Mouse (Mus musculus) kidney, postnatal 0 days (tissue): ENCODE results near the gene Ten1. TPM values are rescaled to one million over a fixed set of nuclear protein-coding genes. Genes with fewer than 3 reads are reported as not detected.

ENCODE experiments used
- ATAC-seq: fragments of 200-750 bp; cut with Nextera tagmentation; replicated peaks from 2 replicates; pipeline ENCODE4 v1.8.0; 2017; ENCODE audit warnings: low read depth, moderate number of reproducible peaks, moderate TSS enrichment, moderate library complexity; ENCODE audit not compliant: low FRiP score
- DNase-seq: peaks from one replicate; pipeline ENCODE4 v3.0.0-alpha.2; 2016; ENCODE audit warnings: low spot score
- H3K27ac ChIP-seq: fragments of 300-500 bp; sonication (generic); 2 replicates; pipeline ENCODE4 v1.5.1; 2014; ENCODE audit warnings: mild to moderate bottlenecking
- H3K27me3 ChIP-seq: fragments of 300-500 bp; sonication (generic); 2 replicates; pipeline ENCODE4 v1.6.1; 2014; ENCODE audit warnings: low read length, mixed read lengths; ENCODE audit not compliant: insufficient read depth
- H3K36me3 ChIP-seq: fragments of 300-500 bp; sonication (generic); 2 replicates; pipeline ENCODE4 v1.6.1; 2014; ENCODE audit warnings: low read length, mixed read lengths; ENCODE audit not compliant: insufficient read depth
- H3K4me1 ChIP-seq: fragments of 300-500 bp; sonication (generic); replicated peaks from 2 replicates; pipeline ENCODE4 v1.6.1; 2014; ENCODE audit warnings: antibody characterized with exemption, low read length, mixed read lengths; ENCODE audit not compliant: insufficient read depth
- H3K4me2 ChIP-seq: fragments of 300-500 bp; sonication (generic); 2 replicates; pipeline ENCODE4 v1.6.1; 2014; ENCODE audit warnings: mild to moderate bottlenecking, low read length, moderate library complexity, mixed read lengths
- H3K4me3 ChIP-seq: fragments of 300-500 bp; sonication (generic); replicated peaks from 2 replicates; pipeline ENCODE4 v1.5.1; 2014; ENCODE audit warnings: low read depth, low read length
- H3K9ac ChIP-seq: fragments of 300-500 bp; sonication (generic); 2 replicates; pipeline ENCODE4 v1.6.1; 2014; ENCODE audit warnings: low read depth, low read length
- H3K9me3 ChIP-seq: fragments of 300-500 bp; sonication (generic); replicated peaks from 2 replicates; pipeline ENCODE4 v1.6.1; 2016; ENCODE audit warnings: low read length, inconsistent platforms, mixed read lengths
- CTCF ChIP-seq: IDR thresholded peaks from 2 replicates; pipeline ENCODE4 v1.5.1; 2016; ENCODE audit warnings: antibody characterized with exemption, low read depth, mild to moderate bottlenecking, moderate library complexity
- WGBS: fragments of 180-500 bp; shearing (Covaris S2); extraction: QIAGEN DNeasy Blood & Tissue Kit; methylation state at CpG from one replicate; pipeline ENCODE4 v1.1.7; 2014; 5-methylcytosine and 5-hydroxymethylcytosine counted together
- polyA plus RNA-seq: library from polyadenylated mRNA; unstranded; fragments of >200 nt; fragmentation: Nextera tagmentation; extraction: Ambion mirVana; gene quantifications from 2 replicates; pipeline ENCODE4 v1.2.1, GENCODE M21; 2015

Gene Ten1
- polyA plus RNA-seq: 44.0 and 47.2 TPM in 2 replicates

DNA sequence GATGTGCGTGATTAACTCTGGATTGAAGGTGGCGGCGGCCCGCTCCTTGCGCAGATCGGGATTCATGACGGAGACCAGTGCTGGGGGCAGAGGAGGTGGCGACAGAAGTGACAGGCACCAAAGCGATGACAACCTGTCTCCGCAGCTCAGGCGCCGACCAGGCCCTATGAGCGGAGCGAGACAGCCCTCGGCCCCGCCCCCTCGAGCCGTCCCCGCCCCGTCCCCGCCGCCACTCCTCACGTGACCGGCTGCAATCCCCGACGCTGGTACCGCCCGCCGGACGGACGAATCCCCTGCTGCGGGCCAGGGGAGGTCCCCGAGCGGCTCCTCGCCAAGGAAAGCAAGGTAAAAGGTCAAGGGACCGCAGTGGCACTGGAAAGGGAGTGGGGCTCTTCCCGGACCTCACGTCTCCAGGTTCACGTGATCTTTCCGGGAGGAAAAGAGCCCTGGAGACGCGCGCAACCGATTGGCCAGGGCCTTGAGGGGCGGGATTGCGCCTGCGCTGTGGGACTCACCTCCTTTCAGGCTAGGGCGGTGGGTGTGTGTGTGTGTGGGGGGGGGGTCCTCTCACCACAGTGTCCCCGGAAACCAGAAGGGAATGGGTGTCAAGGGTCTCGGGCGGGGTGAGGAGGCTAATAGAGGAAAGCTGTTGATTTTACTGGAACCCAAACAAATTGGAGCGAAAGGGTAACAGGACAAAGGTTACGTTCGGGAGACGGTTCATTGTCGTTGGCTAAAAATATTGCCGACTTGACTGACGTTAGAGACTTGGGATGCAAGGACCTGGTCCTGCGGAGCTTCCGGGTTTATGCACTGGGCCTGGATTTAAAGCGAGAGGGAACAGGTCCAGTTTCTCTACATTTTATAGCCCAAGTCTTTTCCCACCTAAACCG, at the start of gene Ten1, which contains the start of gene Acox1:
TSS of gene Ten1 (plus strand) at position 217 of the 893 bp plus-strand sequence.
TSS of gene Acox1 (minus strand) at position 407 of the 893 bp plus-strand sequence.
- peaks cover 2% of the 10 kb centered on the region; the same call in 1 of the 2 replicates for H3K4me1 ChIP-seq
- peak within 1 kb of the TSS; percentile 88 for H3K9ac ChIP-seq
- H3K9me3 ChIP-seq: no peaks in the 10 kb centered on the region
- ATAC-seq (peak; percentile 94), DNase-seq (peak; percentile 97)
- H3K27me3 ChIP-seq: no peaks in the 10 kb centered on the region
- H3K4me3 ChIP-seq: peak within 1 kb of the TSS; percentile 75
- H3K27ac ChIP-seq: peak within 1 kb of the TSS; percentile 94
- under 1% methylated on average over 61 of the region's 62 CpGs for WGBS
- no peak for TF ChIP-seq CTCF
- H3K36me3 ChIP-seq: peaks cover 5% of the 10 kb centered on the region; the same call in 1 of the 2 replicates
- peak within 1 kb of the TSS; percentile 80 for H3K4me2 ChIP-seq

DNA sequence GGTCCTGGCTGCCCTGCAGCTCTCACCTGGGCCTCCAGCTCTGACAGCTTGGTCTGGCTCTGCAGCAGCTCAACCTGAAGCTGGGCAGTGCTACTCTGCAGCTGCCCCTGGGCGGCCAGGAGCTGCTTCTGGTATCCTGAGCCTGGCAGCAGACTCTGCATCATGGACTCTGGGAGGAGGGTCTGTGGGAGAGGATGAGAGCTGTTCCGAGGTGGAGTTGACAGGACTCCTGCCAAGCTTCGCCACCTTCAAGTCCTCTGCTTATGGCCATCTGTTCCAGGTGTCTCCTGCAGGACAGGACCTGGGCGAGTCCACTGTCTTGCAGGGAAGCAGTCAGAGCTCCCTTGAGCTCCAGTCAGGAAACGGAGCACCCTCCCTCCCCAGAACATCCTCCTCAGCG, 49.3 kb upstream of the Ten1 start:
- Histone ChIP-seq H3K4me1 (no peaks in the 10 kb centered on the region), H3K27ac (no peak overlapping the region), H3K4me3 (no peak overlapping the region), H3K9me3 (no peaks in the 10 kb centered on the region), H3K36me3 (peaks cover 61% of the 10 kb centered on the region), H3K27me3 (no peaks in the 10 kb centered on the region), H3K9ac (no peak overlapping the region), H3K4me2 (no peak overlapping the region)
- ATAC-seq (no peak), DNase-seq (no peak)
- no peak for TF ChIP-seq CTCF
- 84% methylated on average over 6 of the region's 6 CpGs for whole genome bisulfite sequencing

DNA sequence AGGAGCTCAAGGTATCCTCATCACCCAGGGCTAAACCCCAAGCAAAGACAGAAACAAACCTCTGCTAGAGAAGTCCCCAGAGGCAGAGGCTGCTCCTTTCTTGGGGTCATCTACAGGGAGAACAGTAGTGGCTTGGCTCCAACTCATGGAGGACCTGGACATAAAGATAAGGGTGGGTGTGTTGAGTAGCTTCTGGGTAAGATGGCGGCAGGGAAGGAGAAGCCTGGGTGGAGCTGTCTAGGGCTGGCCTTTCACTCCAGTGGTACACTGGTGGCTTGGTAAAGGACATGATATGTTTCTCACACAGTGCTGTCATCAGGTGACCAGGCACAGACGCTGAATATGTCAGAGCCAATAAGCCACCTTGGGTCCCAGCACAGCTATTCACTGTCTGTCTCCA, 47.7 kb upstream of the Ten1 start:
- no peak overlapping the region for H3K9ac ChIP-seq
- peaks cover 68% of the 10 kb centered on the region for H3K36me3 ChIP-seq
- no peak for ATAC-seq
- DNase-seq: no peak
- H3K4me1 ChIP-seq: no peaks in the 10 kb centered on the region
- H3K4me2 ChIP-seq: no peak overlapping the region
- no peak overlapping the region for H3K27ac ChIP-seq
- no peak for TF ChIP-seq CTCF
- no peak overlapping the region for H3K4me3 ChIP-seq
- H3K27me3 ChIP-seq: no peaks in the 10 kb centered on the region
- no peaks in the 10 kb centered on the region for H3K9me3 ChIP-seq
- WGBS: 94% methylated on average over 2 of the region's 2 CpGs

- H3K27ac ChIP-seq: no peak overlapping the region
- H3K36me3 ChIP-seq: peaks cover 33% of the 10 kb centered on the region; the same call in 1 of the 2 replicates
- no peak for TF ChIP-seq CTCF
- peaks cover 12% of the 10 kb centered on the region; the same call in 1 of the 2 replicates for H3K4me1 ChIP-seq
- 70% methylated on average over 12 of the region's 12 CpGs for WGBS
- ATAC-seq (no peak), DNase-seq (no peak)
- no peak overlapping the region for H3K4me3 ChIP-seq
- no peaks in the 10 kb centered on the region for H3K9me3 ChIP-seq
- H3K4me2 ChIP-seq: no peak overlapping the region
- no peaks in the 10 kb centered on the region for H3K27me3 ChIP-seq
- no peak overlapping the region for H3K9ac ChIP-seq
These were observed 37.3 kb upstream of the Ten1 start for GRCm38 (mm10) chr11:116161312-116161711.

- no peaks in the 10 kb centered on the region for H3K27me3 ChIP-seq
- H3K4me3 ChIP-seq: no peak overlapping the region
- no peaks in the 10 kb centered on the region for H3K9me3 ChIP-seq
- peaks cover 19% of the 10 kb centered on the region for H3K4me1 ChIP-seq
- H3K4me2 ChIP-seq: no peak overlapping the region
- no peak for ATAC-seq
- H3K9ac ChIP-seq: no peak overlapping the region
- peaks cover 26% of the 10 kb centered on the region; the same call in 1 of the 2 replicates for H3K36me3 ChIP-seq
- H3K27ac ChIP-seq: no peak overlapping the region
- DNase-seq: no peak
- no peak for TF ChIP-seq CTCF
- 78% methylated on average over 10 of the region's 10 CpGs for WGBS
These were observed 36.5 kb upstream of the Ten1 start for GRCm38 (mm10) chr11:116162146-116162545.

DNA sequence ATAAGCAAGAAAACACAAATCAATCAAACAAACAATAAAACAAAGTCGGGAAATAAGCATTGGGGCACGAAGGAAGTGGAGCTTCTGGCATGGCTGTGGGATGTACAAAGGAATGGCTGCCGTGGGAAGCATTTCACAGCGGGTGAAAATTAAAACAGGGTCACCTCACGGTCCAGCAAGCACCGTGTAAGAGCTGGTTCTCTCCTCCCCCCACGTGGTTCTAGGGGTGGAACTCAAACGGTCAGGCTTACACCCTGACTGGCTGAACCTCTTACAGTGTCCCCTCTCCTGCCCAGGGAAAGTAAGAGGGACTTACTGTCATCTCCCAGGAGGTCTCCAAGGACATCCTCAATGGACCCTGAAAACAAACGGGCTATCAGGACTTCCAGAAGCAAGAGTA, 35.7 kb upstream of the Ten1 start:
- H3K27ac ChIP-seq: peak overlapping the region; percentile 54
- H3K4me1 ChIP-seq: peaks cover 20% of the 10 kb centered on the region
- no peaks in the 10 kb centered on the region for H3K27me3 ChIP-seq
- no peak overlapping the region for H3K4me3 ChIP-seq
- DNase-seq: peak; percentile 74
- no peak for TF ChIP-seq CTCF
- peaks cover 19% of the 10 kb centered on the region; the same call in 1 of the 2 replicates for H3K36me3 ChIP-seq
- H3K4me2 ChIP-seq: no peak overlapping the region
- 17% methylated on average over 9 of the region's 9 CpGs for WGBS
- 0 out of 2 replicates have a peak overlapping the region, but pooled peaks have one; percentile 5 for H3K9ac ChIP-seq
- H3K9me3 ChIP-seq: no peaks in the 10 kb centered on the region
- peak; percentile 73 for ATAC-seq
